Mouse (Mus musculus) granulocyte monocyte progenitor cell, adult 5-6 weeks (primary cell): ENCODE results near the gene Hepacam. TPM values are rescaled to one million over a fixed set of nuclear protein-coding genes. Genes with fewer than 3 reads are reported as not detected.

Experiments
- ATAC-seq: replicated peaks from 2 replicates; pipeline ENCODE4 v1.8.0; 2016; ENCODE audit warnings: mild to moderate bottlenecking, moderate TSS enrichment, inconsistent platforms; ENCODE audit not compliant: poor library complexity, severe bottlenecking
- total RNA-seq, 2 experiments: library from RNA; stranded (forward) in 1 of 2; stranded (reverse) in 1 of 2; fragments of 200-712, 200-1000 nt in 1 of 2; fragments of >200 nt in 1 of 2; fragmentation: Nextera tagmentation in 1 of 2; gene quantifications; 2 replicates each; pipeline ENCODE4 v1.2.3; 2014 to 2017

Hepacam gene
- total RNA-seq (2014; fragmentation: Nextera tagmentation) (not detected in 2 replicates), total RNA-seq (2017) (not detected in 2 replicates)

- no peak for ATAC-seq
Observed at GRCm38 (mm10) chr9:37367301-37368080, at the start of gene Hepacam. Gene Hepacam (plus strand): TSS chr9:37367351.

- peak; percentile 48; the same call in 1 of the 2 replicates for ATAC-seq
Observed at GRCm38 (mm10) chr9:37329456-37329855, 37.7 kb upstream of the Hepacam start.

GRCm38 (mm10) chr9:37345406-37345805 lies 21.7 kb upstream of the Hepacam start:
- ATAC-seq: no peak

- ATAC-seq: peak; percentile 10; the same call in 1 of the 2 replicates
Observed at GRCm38 (mm10) chr9:37347184-37347987, 19.8 kb upstream of the Hepacam start.

- peak; percentile 96 for ATAC-seq
Observed at GRCm38 (mm10) chr9:37347988-37348642, 19.0 kb upstream of the Hepacam start, which contains the start of gene Ccdc15. Gene Ccdc15 (minus strand): TSS chr9:37348432.

- no peak for ATAC-seq
Observed at GRCm38 (mm10) chr9:37349050-37349449, 18.1 kb upstream of the Hepacam start.

- no peak for ATAC-seq
Observed at GRCm38 (mm10) chr9:37351266-37351665, 15.9 kb upstream of the Hepacam start.

- ATAC-seq: no peak
Observed at GRCm38 (mm10) chr9:37354485-37354884, 12.7 kb upstream of the Hepacam start.

GRCm38 (mm10) chr9:37358713-37359330 lies 8.3 kb upstream of the Hepacam start:
- ATAC-seq: no peak

- ATAC-seq: no peak
Observed at GRCm38 (mm10) chr9:37359331-37360220, 7.6 kb upstream of the Hepacam start.

GRCm38 (mm10) chr9:37362084-37362483 lies 5.1 kb upstream of the Hepacam start:
- ATAC-seq: no peak

GRCm38 (mm10) chr9:37362881-37363280 lies 4.3 kb upstream of the Hepacam start:
- ATAC-seq: peak; percentile 48; the same call in 1 of the 2 replicates

- ATAC-seq: no peak
Observed at GRCm38 (mm10) chr9:37363551-37363950, 3.6 kb upstream of the Hepacam start.

GRCm38 (mm10) chr9:37364392-37364791 lies 2.8 kb upstream of the Hepacam start:
- no peak for ATAC-seq

GRCm38 (mm10) chr9:37365706-37366105 lies 1.4 kb upstream of the Hepacam start:
- no peak for ATAC-seq

- no peak for ATAC-seq
Observed at GRCm38 (mm10) chr9:37368081-37368830, 1.1 kb downstream of the Hepacam start.

GRCm38 (mm10) chr9:37368860-37369259 lies 1.7 kb downstream of the Hepacam start:
- ATAC-seq: no peak

- no peak for ATAC-seq
Observed at GRCm38 (mm10) chr9:37371232-37371801, 4.2 kb downstream of the Hepacam start.
